Mouse (Mus musculus) G1E (cell line): Measurements from ENCODE around the gene Ube2g2.

Experiments
- CTCF ChIP-seq: IDR thresholded peaks from 2 replicates; pipeline ENCODE4 v1.5.1; 2012; ENCODE audit warnings: low read depth, low read length, inconsistent platforms, mixed read lengths
- GATA1 ChIP-seq: IDR thresholded peaks from 2 replicates; pipeline ENCODE4 v1.6.1; 2012; ENCODE audit warnings: borderline replicate concordance, low read length, inconsistent platforms, mixed read lengths
- GATA2 ChIP-seq: IDR thresholded peaks from 2 replicates; pipeline ENCODE4 v1.6.1; 2012; ENCODE audit warnings: low read depth, low read length, inconsistent platforms, borderline replicate concordance

- TF ChIP-seq CTCF (no peak), GATA2 (no peak), GATA1 (no peak)
Observed at GRCm38 (mm10) chr10:77629970-77630369, 7.9 kb downstream of the Ube2g2 start.
